Mouse (Mus musculus): ENCODE measurements at regions not wholly inside any gene's neighbourhood (a gene's known extent, or its start where the extent isn't known, plus 50 kb on each side); places are given as distances from the start of the nearest gene placed in this dataset.

- DNase-seq (ENCODE audit: low spot score), result no peak
- H3K9me3 ChIP-seq (replicated peaks; ENCODE audit: control insufficient read depth, low read length), result no peaks in the 10 kb centered on the region
- no peak overlapping the region for H3K4me2 ChIP-seq (ENCODE audit: low read depth, low read length)
- no peak for ATAC-seq (replicated peaks; ENCODE audit: insufficient number of reproducible peaks, low FRiP score, low TSS enrichment, low read depth)
- no peaks in the 10 kb centered on the region for H3K27me3 ChIP-seq (ENCODE audit: control insufficient read depth, insufficient read depth, low read length)
- H3K36me3 ChIP-seq (replicated peaks; ENCODE audit: control insufficient read depth, insufficient read depth, low read depth, low read length), result no peaks in the 10 kb centered on the region
- no peak overlapping the region for H3K9ac ChIP-seq (replicated peaks; ENCODE audit: low read length)
- H3K27ac ChIP-seq (replicated peaks; ENCODE audit: low read depth, low read length), result no peak overlapping the region
- H3K4me3 ChIP-seq (ENCODE audit: low read depth, low read length), result no peak overlapping the region
- no peaks in the 10 kb centered on the region for H3K4me1 ChIP-seq (ENCODE audit: control insufficient read depth, insufficient read depth, low read length)
These were observed 2444.8 kb upstream of the Gm12353 start for GRCm38 (mm10) chr4:17160500-17160899.

GRCm38 (mm10) chr4:17163581-17163980, 2441.7 kb upstream of the Gm12353 start:
- H3K4me2 ChIP-seq (ENCODE audit: low read depth, low read length), result no peak overlapping the region
- no peaks in the 10 kb centered on the region for H3K27me3 ChIP-seq (ENCODE audit: control insufficient read depth, insufficient read depth, low read length)
- no peak overlapping the region for H3K4me3 ChIP-seq (ENCODE audit: low read depth, low read length)
- no peak for ATAC-seq (replicated peaks; ENCODE audit: insufficient number of reproducible peaks, low FRiP score, low TSS enrichment, low read depth)
- WGBS, result 87% methylated on average over 2 of the region's 2 CpGs
- no peak overlapping the region for H3K9ac ChIP-seq (replicated peaks; ENCODE audit: low read length)
- no peak for DNase-seq (ENCODE audit: low spot score)
- H3K36me3 ChIP-seq (replicated peaks; ENCODE audit: control insufficient read depth, insufficient read depth, low read depth, low read length), result no peaks in the 10 kb centered on the region
- H3K27ac ChIP-seq (replicated peaks; ENCODE audit: low read depth, low read length), result no peak overlapping the region
- H3K4me1 ChIP-seq (ENCODE audit: control insufficient read depth, insufficient read depth, low read length), result no peaks in the 10 kb centered on the region
- no peaks in the 10 kb centered on the region for H3K9me3 ChIP-seq (replicated peaks; ENCODE audit: control insufficient read depth, low read length)

GRCm38 (mm10) chr4:17208746-17209145, 2396.5 kb upstream of the Gm12353 start:
- no peak for ATAC-seq (replicated peaks; ENCODE audit: insufficient number of reproducible peaks, low FRiP score, low TSS enrichment, low read depth)
- H3K27me3 ChIP-seq (ENCODE audit: control insufficient read depth, insufficient read depth, low read length), result no peaks in the 10 kb centered on the region

GRCm38 (mm10) chr4:17239853-17240252, 2365.4 kb upstream of the Gm12353 start:
- H3K36me3 ChIP-seq (replicated peaks; ENCODE audit: control insufficient read depth, insufficient read depth, low read depth, low read length), result no peaks in the 10 kb centered on the region
- H3K27ac ChIP-seq (replicated peaks; ENCODE audit: low read depth, low read length), result no peak overlapping the region
- no peak overlapping the region for H3K9ac ChIP-seq (replicated peaks; ENCODE audit: low read length)
- no peaks in the 10 kb centered on the region for H3K9me3 ChIP-seq (replicated peaks; ENCODE audit: control insufficient read depth, low read length)
- H3K27me3 ChIP-seq (ENCODE audit: control insufficient read depth, insufficient read depth, low read length), result no peaks in the 10 kb centered on the region
- H3K4me1 ChIP-seq (ENCODE audit: control insufficient read depth, insufficient read depth, low read length), result no peaks in the 10 kb centered on the region
- no peak overlapping the region for H3K4me2 ChIP-seq (ENCODE audit: low read depth, low read length)
- DNase-seq (ENCODE audit: low spot score) (peak; percentile 13), ATAC-seq (replicated peaks; ENCODE audit: insufficient number of reproducible peaks, low FRiP score, low TSS enrichment, low read depth) (no peak; the same call in 1 of the 2 replicates)
- 68% methylated on average over 2 of the region's 2 CpGs for WGBS
- H3K4me3 ChIP-seq (ENCODE audit: low read depth, low read length), result no peak overlapping the region

More at GRCm38 (mm10) chr4:17208746-17209145, 2396.5 kb upstream of the Gm12353 start:
- Histone ChIP-seq H3K4me1 (ENCODE audit: control insufficient read depth, insufficient read depth, low read length) (no peaks in the 10 kb centered on the region), H3K4me2 (ENCODE audit: low read depth, low read length) (no peak overlapping the region), H3K27ac (replicated peaks; ENCODE audit: low read depth, low read length) (no peak overlapping the region), H3K9me3 (replicated peaks; ENCODE audit: control insufficient read depth, low read length) (no peaks in the 10 kb centered on the region), H3K4me3 (ENCODE audit: low read depth, low read length) (no peak overlapping the region), H3K9ac (replicated peaks; ENCODE audit: low read length) (no peak overlapping the region), H3K36me3 (replicated peaks; ENCODE audit: control insufficient read depth, insufficient read depth, low read depth, low read length) (no peaks in the 10 kb centered on the region)
- DNase-seq (ENCODE audit: low spot score), result no peak

- Histone ChIP-seq H3K4me1 (ENCODE audit: control insufficient read depth, insufficient read depth, low read length) (no peaks in the 10 kb centered on the region), H3K9ac (replicated peaks; ENCODE audit: low read length) (no peak overlapping the region), H3K27me3 (ENCODE audit: control insufficient read depth, insufficient read depth, low read length) (no peaks in the 10 kb centered on the region), H3K4me2 (ENCODE audit: low read depth, low read length) (no peak overlapping the region), H3K36me3 (replicated peaks; ENCODE audit: control insufficient read depth, insufficient read depth, low read depth, low read length) (no peaks in the 10 kb centered on the region), H3K9me3 (replicated peaks; ENCODE audit: control insufficient read depth, low read length) (no peaks in the 10 kb centered on the region), H3K4me3 (ENCODE audit: low read depth, low read length) (no peak overlapping the region), H3K27ac (replicated peaks; ENCODE audit: low read depth, low read length) (no peak overlapping the region)
- DNase-seq (ENCODE audit: low spot score) (peak; percentile 26), ATAC-seq (replicated peaks; ENCODE audit: insufficient number of reproducible peaks, low FRiP score, low TSS enrichment, low read depth) (no peak)
These were observed 2364.9 kb upstream of the Gm12353 start for GRCm38 (mm10) chr4:17240314-17240713.

GRCm38 (mm10) chr4:17259143-17259542, 2346.1 kb upstream of the Gm12353 start:
- Histone ChIP-seq H3K4me3 (ENCODE audit: low read depth, low read length) (no peak overlapping the region), H3K27ac (replicated peaks; ENCODE audit: low read depth, low read length) (no peak overlapping the region), H3K9ac (replicated peaks; ENCODE audit: low read length) (no peak overlapping the region), H3K36me3 (replicated peaks; ENCODE audit: control insufficient read depth, insufficient read depth, low read depth, low read length) (no peaks in the 10 kb centered on the region), H3K27me3 (ENCODE audit: control insufficient read depth, insufficient read depth, low read length) (no peaks in the 10 kb centered on the region), H3K4me2 (ENCODE audit: low read depth, low read length) (no peak overlapping the region), H3K4me1 (ENCODE audit: control insufficient read depth, insufficient read depth, low read length) (no peaks in the 10 kb centered on the region), H3K9me3 (replicated peaks; ENCODE audit: control insufficient read depth, low read length) (no peaks in the 10 kb centered on the region)
- WGBS, result 97% methylated on average over 3 of the region's 3 CpGs
- no peak for ATAC-seq (replicated peaks; ENCODE audit: insufficient number of reproducible peaks, low FRiP score, low TSS enrichment, low read depth)
- DNase-seq (ENCODE audit: low spot score), result no peak

GRCm38 (mm10) chr4:17261704-17262103, 2343.5 kb upstream of the Gm12353 start:
- Histone ChIP-seq H3K4me2 (ENCODE audit: low read depth, low read length) (no peak overlapping the region), H3K4me1 (ENCODE audit: control insufficient read depth, insufficient read depth, low read length) (no peaks in the 10 kb centered on the region), H3K27me3 (ENCODE audit: control insufficient read depth, insufficient read depth, low read length) (no peaks in the 10 kb centered on the region), H3K27ac (replicated peaks; ENCODE audit: low read depth, low read length) (no peak overlapping the region), H3K4me3 (ENCODE audit: low read depth, low read length) (no peak overlapping the region), H3K36me3 (replicated peaks; ENCODE audit: control insufficient read depth, insufficient read depth, low read depth, low read length) (no peaks in the 10 kb centered on the region), H3K9me3 (replicated peaks; ENCODE audit: control insufficient read depth, low read length) (no peaks in the 10 kb centered on the region), H3K9ac (replicated peaks; ENCODE audit: low read length) (no peak overlapping the region)
- ATAC-seq (replicated peaks; ENCODE audit: insufficient number of reproducible peaks, low FRiP score, low TSS enrichment, low read depth), result no peak
- no peak for DNase-seq (ENCODE audit: low spot score)

GRCm38 (mm10) chr4:17299131-17299530, 2306.1 kb upstream of the Gm12353 start:
- H3K27me3 ChIP-seq (ENCODE audit: control insufficient read depth, insufficient read depth, low read length), result no peaks in the 10 kb centered on the region
- no peak for ATAC-seq (replicated peaks; ENCODE audit: insufficient number of reproducible peaks, low FRiP score, low TSS enrichment, low read depth)
- no peak overlapping the region for H3K4me3 ChIP-seq (ENCODE audit: low read depth, low read length)
- no peak overlapping the region for H3K27ac ChIP-seq (replicated peaks; ENCODE audit: low read depth, low read length)
- no peak overlapping the region for H3K4me2 ChIP-seq (ENCODE audit: low read depth, low read length)
- no peak overlapping the region for H3K9ac ChIP-seq (replicated peaks; ENCODE audit: low read length)
- H3K9me3 ChIP-seq (replicated peaks; ENCODE audit: control insufficient read depth, low read length), result no peaks in the 10 kb centered on the region
- no peak for DNase-seq (ENCODE audit: low spot score)
- no peaks in the 10 kb centered on the region for H3K36me3 ChIP-seq (replicated peaks; ENCODE audit: control insufficient read depth, insufficient read depth, low read depth, low read length)
- H3K4me1 ChIP-seq (ENCODE audit: control insufficient read depth, insufficient read depth, low read length), result no peaks in the 10 kb centered on the region

GRCm38 (mm10) chr4:17319061-17319460, 2286.2 kb upstream of the Gm12353 start:
- no peaks in the 10 kb centered on the region for H3K36me3 ChIP-seq (replicated peaks; ENCODE audit: control insufficient read depth, insufficient read depth, low read depth, low read length)
- no peak for DNase-seq (ENCODE audit: low spot score)
- H3K4me1 ChIP-seq (ENCODE audit: control insufficient read depth, insufficient read depth, low read length), result no peaks in the 10 kb centered on the region
- no peak overlapping the region for H3K9ac ChIP-seq (replicated peaks; ENCODE audit: low read length)
- H3K27ac ChIP-seq (replicated peaks; ENCODE audit: low read depth, low read length), result no peak overlapping the region
- ATAC-seq (replicated peaks; ENCODE audit: insufficient number of reproducible peaks, low FRiP score, low TSS enrichment, low read depth), result no peak
- H3K4me2 ChIP-seq (ENCODE audit: low read depth, low read length), result no peak overlapping the region
- no peak overlapping the region for H3K4me3 ChIP-seq (ENCODE audit: low read depth, low read length)
- no peaks in the 10 kb centered on the region for H3K27me3 ChIP-seq (ENCODE audit: control insufficient read depth, insufficient read depth, low read length)
- H3K9me3 ChIP-seq (replicated peaks; ENCODE audit: control insufficient read depth, low read length), result no peaks in the 10 kb centered on the region

All from embryonic facial prominence, embryonic 11.5 days (tissue).